Mouse (Mus musculus) right cerebral cortex, postnatal 36 days (tissue): Measurements from ENCODE around the gene Ankk1.

Experiments
- DNase-seq, 2 experiments: peaks; one replicate each; pipeline ENCODE4 v3.0.0; 2022; ENCODE audit warnings: low spot score in 2 of 2, mixed read lengths in 1 of 2

Gene Ankk1

DNA sequence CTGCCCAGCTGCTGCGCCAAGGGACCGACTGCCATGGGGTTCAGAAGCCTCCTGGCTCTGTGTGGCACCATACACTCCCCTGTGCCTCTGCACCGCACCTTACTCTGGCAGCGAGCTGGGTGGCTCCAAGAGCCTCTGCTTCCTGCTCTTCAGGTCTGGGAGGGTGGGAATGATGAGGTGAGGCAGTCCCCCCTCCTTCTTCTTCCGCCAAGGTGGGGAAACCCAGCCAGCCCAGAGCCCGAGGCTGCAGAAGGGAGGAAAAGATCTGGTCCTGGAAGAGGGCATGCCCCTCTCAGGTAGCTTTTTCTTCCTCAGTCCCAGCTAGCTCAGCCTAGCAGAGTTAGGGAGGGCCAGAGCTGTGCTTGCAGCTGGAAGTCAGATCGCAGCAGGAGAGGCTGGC lies at the start of gene Ankk1:
TSS of gene Ankk1 (minus strand) at position 101 of the 400 bp plus-strand sequence.
- DNase-seq = no peak

DNA sequence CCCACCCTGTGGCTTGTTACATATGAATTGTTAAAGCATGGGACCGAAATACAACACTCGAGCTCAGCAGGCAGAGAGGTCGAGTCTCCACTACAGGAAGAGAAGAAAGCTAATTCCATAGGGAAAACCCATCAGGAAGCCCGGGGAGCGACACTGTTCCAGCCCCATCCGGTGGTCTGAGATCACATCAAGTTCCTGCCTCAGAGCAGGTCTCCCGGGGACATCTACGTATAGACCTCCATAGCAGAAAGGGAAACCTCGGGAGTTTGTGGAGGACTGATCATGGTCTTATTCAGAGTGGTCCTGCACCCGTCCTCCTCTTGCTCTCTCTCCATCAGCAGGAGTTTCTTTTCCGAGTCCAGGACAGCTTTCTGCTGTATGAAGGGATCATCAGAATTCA lies 45.3 kb upstream of the Ankk1 start:
- no peak for DNase-seq

DNA sequence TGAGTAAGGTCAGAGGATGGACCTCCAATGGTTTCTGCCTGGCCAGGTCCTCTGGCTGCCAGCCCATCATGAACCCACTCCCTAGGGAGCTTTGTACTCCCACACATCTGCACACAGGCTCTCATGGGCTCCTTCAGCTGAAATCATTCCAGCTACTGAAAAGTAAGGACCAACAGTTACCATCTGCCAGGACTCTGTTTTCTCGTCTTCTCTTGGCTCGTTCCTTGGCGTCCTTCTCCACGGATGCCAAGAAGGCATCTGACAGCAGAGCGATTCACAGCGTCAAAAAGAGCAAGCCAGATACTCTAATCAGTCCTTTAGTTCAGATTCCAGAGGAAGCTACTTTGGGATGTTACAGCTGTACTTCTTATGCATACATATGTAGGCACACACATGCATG lies 44.1 kb upstream of the Ankk1 start:
- DNase-seq = no peak

DNA sequence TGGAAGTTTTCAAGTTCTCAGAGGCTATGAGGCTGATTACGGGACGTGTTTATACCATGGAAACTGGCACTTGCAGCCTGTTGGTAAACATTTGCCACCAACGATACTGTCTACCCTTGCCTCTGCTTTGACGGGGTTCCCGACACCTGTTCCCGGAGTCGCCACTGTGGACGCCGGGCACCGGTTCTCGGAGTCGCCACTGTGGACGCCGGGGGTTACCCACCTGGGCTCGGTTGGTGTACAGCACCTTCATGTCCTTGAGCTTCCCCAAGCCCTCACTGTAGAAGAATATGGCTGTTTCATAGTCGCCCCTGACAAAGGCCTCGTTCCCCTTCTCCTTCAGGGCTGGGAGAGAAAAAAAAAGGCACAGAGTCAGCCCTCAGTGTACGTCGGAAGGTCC lies 43.2 kb upstream of the Ankk1 start:
- no peak for DNase-seq

DNA sequence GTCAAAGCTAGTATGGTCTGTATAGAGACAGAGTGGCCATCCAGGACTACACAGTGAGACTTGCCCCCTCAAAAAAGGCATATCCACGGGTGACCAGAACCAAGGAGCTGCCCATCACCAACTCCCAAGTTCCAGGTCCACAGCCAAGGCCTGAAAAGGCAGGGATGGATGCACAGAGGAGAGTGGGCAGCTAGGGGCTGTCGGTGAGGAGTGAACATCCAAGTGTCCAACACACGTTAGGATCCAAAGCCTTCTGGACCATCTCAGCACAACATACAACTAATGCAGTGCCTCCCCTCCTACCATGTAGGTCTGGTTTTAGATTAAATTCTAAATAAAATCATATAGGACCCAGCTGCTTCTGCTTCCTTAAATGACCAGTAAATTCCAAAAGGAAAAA lies 29.3 kb upstream of the Ankk1 start:
- DNase-seq = no peak

DNA sequence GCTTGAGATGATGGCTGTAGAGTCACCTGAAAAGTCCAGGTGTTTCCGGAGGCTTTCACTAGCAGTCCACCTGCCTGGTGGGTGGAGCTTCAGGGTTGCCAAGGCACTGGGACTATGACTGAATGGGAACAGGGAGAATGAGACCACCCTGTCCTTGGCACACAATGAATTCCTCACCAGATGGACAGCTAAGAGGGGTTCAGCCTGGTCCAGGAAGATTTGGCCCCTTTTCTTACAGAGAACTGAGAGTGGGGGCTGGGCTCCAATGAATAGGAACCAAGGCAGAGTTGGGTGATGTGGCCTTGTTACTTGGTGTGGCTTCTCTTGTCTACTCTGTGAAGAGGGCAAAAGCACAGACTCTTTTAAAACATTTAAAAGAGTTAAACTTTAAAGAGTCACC lies 25.6 kb upstream of the Ankk1 start:
- no peak for DNase-seq

DNA sequence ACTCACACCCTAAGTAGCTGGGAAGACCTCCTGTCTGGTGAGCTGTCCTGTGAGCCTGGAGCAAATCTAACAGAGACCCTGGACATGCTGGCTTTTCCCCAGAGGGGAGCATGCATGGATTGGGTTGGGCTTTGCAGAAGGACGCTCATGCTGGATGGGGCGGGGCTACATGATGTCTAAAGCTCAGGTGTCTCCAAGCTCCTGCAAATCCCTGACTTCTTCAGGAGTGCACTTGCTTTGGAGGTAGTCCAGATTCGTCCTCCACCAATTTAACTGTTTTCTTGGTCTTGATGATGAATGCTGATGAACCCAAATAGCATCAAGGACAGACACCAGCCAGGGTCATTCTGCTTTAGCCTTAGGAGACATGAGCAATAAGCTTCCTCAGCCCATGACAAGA lies 23.7 kb upstream of the Ankk1 start:
- no peak for DNase-seq

DNA sequence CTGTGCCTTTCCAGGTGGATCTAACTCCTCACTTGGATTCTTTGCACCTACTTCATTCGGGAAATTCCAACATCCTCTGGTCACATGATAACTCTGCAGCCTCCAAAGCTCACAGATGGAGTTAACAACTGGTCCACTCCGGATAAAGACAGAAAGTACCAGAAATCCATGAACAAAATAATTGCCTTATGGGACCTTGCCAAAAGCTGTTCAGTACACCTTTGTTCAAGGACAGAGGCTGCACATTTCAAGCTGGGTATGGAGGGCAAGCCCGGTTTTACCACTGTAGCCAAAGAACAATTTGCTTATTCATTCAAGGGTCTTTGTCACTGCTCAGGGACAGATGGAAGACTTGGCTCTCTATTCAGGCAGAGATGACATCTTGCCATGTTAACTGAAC lies 15.8 kb upstream of the Ankk1 start:
- no peak for DNase-seq

DNA sequence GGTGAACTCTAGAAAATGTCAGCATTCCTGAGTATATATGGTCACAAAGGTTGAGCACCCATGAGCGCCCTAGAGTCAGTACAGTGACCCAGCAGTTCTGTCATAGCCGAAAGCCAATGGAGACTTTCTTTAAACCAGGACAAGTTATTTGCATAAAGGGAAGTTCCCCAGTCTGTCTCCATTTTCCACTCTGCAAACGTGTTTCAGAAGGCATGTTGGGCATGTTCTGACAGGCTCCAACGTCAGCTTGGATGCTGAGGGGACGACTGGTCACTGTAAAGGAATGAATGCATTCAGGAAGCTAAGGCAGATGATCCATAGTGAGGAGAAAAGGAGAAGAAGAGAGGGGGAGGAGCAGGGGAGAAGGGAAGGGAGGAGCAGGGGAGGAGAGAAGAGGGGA lies 657 bp upstream of the Ankk1 start:
- DNase-seq = no peak

DNA sequence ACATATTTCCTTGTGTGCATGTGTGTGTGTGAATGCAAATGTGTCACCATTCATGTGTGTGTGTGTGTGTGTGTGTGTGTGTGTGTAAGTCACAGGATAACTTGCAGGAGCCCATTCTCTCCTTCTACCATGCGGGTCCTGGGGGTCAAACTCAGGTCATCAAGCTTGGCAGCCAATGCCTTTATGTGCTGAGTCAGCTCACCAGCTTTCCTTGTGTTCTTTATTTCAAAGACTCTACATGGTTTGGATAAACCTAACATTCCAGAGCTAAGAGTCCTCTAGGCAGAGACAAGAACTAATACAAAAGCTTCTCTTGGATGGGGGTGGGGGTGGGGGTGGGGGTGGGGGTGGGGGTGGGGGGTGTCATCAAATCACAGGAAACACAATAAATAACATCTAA lies 1.2 kb downstream of the Ankk1 start:
- DNase-seq = no peak

DNA sequence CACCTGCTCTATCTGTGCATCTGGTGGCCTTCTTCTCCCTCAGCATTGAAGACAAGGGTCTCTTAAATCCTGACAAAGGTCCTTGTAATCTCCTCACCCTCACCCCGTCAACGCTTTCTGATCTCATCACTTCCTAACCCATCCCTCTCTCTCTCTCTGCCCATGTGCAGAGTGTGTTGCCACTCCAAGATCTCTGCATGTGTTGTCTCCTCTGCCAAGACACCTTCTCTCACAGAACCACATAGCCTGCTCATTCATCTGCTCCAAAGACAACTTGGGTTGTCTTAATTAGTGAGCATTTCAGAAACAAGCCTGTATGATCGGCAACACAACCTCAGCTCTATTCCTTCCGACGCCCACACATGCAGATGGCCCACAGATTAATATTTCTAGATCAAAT lies 3.0 kb downstream of the Ankk1 start:
- DNase-seq = no peak

DNA sequence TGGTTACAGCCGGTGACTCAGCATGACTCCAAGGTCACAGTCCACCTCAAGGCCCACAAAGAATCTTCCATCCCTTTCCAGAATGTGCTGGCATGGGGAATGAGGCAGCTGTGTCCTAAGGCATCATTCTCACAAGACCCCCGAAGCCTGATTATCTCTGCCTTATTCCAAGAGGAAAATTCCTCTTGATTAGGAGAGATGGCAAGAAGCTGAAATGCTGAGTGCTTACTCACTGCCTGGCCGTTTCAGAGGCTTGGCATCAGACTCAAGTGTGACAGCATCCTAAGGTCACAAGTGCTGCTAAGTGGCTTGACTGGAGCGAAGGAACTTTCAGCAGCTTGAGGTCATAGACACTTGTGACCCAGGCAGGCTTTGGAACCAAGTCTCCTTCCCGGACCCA lies 16.2 kb downstream of the Ankk1 start:
- no peak for DNase-seq

DNA sequence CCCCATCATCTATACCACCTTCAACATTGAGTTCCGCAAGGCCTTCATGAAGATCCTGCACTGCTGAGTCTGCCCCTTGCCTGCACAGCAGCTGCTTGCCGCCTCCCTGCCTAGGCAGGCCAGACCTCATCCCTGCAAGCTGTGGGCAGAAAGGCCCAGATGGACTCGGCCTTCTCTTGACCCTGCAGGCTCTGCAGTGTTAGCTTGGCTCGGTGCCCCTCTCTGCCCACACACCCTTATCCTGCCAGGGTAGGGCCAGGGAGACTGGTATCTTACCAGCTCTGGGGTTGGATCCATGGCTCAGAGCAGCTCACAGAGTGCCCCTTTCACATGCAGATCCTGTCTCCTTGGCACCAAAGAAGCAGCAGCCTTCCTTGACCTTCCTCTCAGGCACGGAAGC lies 19.8 kb downstream of the Ankk1 start:
- no peak for DNase-seq

DNA sequence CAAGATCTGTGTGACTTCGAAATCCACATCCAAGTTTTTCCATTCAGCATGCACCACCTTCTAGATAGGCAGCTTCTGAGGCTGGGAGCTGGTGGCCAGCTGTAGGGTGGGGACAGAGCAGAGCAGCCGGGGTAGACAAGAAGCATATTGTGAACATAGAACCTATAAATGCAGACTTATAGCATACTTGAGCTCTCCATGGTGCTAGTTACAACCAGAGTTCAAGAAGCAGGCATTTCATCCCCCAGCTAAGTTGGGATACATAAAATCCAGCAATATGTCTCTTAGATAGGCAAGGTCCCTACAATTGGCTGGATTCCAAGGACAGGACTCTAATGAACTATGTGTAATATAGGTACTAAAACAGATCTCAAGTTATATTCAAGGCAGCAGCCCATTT lies 23.1 kb downstream of the Ankk1 start:
- no peak for DNase-seq

DNA sequence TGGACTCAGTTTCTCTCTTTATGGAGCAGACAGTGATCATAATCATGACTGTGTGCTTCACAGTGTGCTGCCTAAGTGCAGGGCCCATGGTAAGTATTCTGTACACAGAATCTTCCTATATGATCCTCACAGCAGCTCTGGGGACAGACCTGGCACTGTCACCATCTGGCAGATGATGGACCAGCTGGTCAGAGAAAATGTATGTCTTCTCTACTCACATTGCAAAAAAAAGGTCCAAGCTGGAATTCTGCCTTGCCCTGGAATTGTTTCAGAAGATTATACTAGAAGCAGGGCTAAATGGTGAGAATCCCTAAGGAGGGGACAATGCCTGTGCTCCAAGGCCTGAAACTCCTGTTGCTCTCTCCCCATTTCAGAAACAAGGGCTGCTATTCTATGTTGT lies 30.8 kb downstream of the Ankk1 start:
- DNase-seq = no peak

DNA sequence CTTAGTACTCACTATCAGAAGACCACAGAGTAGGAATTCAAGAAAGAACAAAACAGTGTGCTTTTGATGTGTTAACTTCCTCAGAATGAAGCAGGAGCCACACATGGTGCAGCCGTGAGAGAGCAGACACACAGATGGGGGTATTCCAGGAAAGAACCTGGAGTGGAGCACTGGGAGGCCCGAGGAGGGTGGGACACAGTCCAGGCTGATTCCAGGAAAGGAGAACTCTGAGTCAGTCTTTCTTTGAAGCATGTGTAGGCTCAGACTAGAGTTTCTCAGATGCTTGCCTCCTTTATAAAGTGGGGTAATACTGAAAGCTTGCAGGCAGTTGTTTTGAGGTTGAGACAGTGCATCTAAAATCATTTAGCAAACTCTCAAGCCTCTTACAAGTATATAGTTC lies 34.6 kb downstream of the Ankk1 start:
- DNase-seq = no peak

DNA sequence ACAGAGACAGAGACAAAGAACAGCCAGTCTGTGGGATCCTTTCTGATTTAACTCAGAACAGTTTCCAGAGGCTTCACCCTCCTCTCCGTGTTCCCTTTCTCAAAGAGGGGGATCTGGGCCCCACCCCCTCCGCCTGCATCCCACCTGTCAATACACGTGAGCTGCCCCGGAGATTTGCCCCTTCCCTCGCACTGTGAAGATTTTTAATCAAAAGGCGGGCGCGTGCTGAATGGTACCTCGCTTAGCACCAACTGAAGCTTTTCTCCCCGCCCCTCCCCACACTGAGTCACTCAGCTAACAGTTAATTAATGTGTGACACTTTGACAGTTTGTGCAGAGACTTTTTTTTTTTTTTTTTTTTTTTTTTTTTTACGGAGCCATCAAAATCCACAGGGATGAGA lies 40.7 kb downstream of the Ankk1 start:
- DNase-seq = peak in 1 of 2 experiments; percentile 14

DNA sequence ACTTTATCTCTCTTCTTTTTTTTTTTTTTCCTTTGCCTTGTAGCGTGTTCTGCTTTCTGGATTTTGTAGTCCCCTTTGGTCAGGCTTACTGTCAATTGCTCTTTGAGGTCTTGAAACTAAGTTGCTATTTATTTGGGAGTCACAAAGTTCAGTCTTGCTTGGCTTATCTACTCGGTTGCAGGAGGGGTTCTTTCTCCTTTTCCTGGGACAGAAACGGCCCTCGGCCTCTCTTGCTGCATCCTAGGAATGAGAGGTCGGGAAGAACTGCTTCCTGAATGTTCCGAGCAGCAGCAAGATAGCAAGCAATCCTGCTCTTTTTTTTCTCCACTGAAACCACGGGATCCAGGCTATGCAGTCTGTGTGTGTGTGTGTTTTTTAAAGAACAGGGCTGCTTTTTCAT lies 41.5 kb downstream of the Ankk1 start:
- no peak for DNase-seq

DNA sequence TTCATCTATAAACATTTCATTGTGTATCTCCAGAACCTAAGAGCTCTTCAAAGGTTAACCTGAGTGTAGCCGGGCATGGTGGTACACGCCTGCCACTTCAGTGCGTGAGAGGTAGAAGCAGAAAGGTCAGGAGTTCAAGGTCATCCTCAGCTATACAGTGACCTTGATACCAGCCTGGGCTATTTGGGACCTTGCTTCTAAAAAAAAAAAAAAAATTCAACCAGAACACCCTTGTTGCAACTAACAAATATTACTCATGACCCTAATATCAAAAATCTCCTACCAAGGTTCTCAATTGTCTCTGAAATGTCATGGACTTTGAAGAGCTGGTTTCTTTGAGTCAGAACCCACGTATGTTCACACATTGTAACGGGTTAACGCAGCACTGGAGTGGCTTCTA lies 42.0 kb downstream of the Ankk1 start:
- DNase-seq = no peak

DNA sequence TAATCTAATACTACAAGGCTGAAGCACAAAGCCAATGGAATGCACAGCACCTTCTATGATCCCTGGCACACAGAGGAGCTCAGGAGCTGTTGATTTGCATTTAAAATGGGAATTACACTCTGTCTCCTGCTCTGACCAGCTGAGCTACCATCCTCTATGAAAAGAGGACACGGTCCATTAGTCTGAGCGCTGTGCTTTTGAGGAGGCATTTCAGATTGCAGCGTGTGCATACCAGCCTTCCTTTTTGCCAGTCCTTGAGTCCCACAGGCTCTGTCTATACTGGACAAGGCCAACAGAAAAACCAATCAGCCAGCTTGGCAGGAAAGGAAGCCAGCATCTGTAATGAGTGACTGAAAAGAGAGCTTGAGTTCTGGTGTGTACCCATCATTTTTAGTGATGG lies 42.8 kb downstream of the Ankk1 start:
- DNase-seq = no peak

DNA sequence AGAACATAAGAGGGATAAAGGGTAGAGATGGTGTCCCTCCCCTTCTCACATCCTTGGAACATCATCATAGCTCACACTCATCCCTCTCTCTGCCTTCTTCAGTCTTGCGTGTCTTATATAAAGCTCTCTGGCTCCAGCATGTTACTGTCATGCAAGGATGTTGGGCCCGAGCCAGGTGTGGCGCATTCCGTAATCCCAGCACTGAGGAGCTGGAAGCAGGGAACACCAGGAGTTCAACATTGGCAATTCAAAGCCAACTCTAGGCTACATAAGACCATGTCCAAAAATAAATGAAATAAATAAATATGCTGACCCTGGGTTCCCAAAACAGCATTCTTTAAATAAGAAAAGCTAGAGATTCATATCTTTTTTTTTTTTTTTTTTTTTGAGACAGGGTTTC lies 46.9 kb downstream of the Ankk1 start:
- DNase-seq = peak in 1 of 2 experiments; percentile 11

DNA sequence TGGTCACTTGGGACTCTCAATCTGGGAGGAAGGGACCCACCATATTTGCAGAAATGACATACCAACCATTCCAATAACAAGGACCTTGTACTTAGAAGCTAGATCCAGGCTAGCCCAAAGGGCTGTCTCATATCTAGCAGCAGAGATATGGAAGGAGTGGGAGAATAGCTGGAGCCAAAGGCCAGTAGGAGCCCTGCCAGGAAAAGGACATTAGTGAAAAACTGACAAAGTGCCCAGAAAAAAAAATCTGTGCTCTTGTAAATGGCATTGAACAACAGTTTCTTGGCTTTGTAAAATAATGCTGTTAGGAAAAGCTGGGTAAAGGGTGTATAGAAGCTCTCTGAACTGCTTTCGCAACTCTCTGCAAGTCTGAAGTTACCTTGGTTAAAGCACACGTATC lies 52.9 kb downstream of the Ankk1 start:
- DNase-seq = no peak

DNA sequence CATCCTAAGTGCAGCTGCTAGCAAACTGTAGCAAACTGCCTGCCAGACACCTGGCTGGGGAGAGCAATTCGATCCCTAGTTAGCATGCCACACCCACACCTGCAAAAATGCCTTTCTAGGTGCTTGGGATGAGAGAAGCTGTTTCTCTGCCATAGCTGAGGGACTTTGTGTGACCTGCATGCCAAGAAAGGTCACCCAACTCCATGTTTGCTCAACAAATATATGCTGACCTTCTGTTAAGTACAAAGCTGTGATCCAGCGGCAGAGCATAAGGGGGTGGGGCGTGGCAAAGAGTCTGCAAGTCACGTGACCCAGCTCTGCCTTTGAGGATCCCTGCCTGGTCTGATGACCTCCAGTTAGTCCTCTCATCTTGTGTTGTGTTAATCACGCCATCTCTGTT lies 61.1 kb downstream of the Ankk1 start:
- DNase-seq = no peak
